Mouse (Mus musculus) olfactory bulb, adult 2 months (tissue): ENCODE results near the gene Ppp1cc.

ENCODE experiments used
- CTCF ChIP-seq: fragments of 200-500 bp; IDR thresholded peaks from 2 replicates; pipeline ENCODE4 v1.5.1; 2012; ENCODE audit warnings: low read depth, mild to moderate bottlenecking, low read length, moderate library complexity; ENCODE audit not compliant: insufficient read depth
- POLR2A ChIP-seq: fragments of 200-500 bp; IDR thresholded peaks from 2 replicates; pipeline ENCODE4 v1.6.1; 2012; ENCODE audit warnings: mild to moderate bottlenecking, low read depth, low read length, moderate library complexity; ENCODE audit not compliant: insufficient read depth

GRCm38 (mm10) chr5:122146609-122147008 lies 11.5 kb upstream of the Ppp1cc start:
- no peak for TF ChIP-seq CTCF
- no peak for TF ChIP-seq POLR2A
